Mouse (Mus musculus): Measurements from ENCODE around the gene Ppp4r3a.

DNA sequence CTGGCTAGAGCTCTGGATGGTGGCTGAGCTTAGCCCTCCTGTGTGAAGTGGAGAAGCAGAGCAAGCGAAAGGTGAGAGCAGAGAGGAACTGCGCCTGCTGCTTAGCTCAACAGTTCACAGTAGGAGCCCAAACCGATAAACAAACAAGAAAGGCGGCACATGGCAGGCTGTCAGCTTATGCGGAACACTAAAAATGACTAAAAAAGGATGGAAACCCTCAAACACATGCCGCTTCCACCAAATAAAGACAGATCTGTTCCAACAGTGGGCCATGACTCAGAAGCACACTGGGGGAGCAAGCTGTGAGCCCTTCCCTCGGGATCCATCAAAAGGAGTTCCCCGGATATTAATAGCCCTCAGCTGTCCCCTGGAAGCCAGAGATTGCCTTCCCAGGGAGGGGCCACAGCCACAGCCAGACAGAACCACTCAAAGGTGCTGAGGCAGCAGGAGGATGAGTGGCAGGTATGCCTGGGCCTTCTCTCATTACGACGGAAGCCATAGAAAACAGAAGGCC lies 75.5 kb downstream of the Ppp4r3a start:
- TF ChIP-seq CTCF (IDR thresholded peaks at IDR 0.05; ENCODE audit: low read depth, low read length) = no peak
- no peak for TF ChIP-seq GATA1 (IDR thresholded peaks at IDR 0.05; ENCODE audit: borderline replicate concordance, low read length)
- no peak for TF ChIP-seq TAL1 (conservative IDR thresholded peaks at IDR 0.05; ENCODE audit: low read depth, low read length)
